Mouse (Mus musculus): Measurements from ENCODE around the gene Trp53i13.

Gene Trp53i13

DNA sequence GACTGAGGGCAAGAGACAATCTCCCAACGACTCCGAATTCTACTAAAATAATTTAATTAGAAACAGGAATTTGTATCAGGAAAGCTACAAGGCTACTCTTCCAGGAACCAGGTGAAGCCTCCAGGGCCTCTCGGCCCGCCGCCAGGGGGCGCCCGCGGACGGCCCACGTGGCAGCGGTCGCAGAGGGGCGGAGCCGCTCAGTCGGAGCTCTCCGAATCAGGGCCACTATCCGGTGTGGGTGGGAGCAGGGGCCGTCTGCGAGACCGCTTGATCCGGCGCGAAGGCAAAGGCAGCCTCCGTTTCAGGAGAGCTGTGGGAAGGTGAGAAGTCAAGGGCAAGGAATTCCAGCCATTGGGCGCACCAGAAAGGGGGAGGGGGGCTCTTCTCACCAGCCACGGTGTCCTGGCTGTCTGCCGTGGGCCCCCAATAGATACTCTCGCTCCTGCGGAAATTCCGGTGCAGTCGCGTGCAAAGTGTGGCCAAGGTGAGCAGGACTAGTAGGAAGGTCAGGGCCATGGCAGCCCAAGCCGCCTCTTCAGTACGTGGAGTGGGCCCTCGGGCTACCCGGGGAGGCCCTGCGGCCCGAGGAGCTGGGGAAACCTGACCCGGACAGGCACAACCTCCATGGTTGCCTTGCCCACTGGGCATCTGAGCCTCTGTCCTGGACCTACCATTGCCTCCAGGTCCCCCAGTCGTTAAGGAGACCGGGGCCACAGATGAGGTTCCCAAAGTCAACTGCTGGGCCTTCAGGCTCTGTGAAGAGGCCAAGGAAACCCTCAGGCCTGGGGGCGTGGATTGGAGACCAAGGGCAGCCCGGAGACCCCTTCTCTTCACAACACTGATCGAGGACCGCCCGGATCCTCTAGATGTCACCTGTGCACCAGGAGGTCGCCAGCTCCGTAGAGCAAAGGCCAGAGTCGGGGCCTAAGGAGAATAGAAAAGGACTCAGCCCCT is 7.4 kb downstream of the Trp53i13 start:
- peak; percentile 54 for DNase-seq (ENCODE audit: low read depth, low spot score)

GRCm38 (mm10) chr11:77507426-77507825 is 8.4 kb downstream of the Trp53i13 start:
- DNase-seq (ENCODE audit: low read depth, low spot score) = no peak

GRCm38 (mm10) chr11:77506941-77507340 is 8.8 kb downstream of the Trp53i13 start:
- no peak for DNase-seq (ENCODE audit: low read depth, low spot score)

DNA sequence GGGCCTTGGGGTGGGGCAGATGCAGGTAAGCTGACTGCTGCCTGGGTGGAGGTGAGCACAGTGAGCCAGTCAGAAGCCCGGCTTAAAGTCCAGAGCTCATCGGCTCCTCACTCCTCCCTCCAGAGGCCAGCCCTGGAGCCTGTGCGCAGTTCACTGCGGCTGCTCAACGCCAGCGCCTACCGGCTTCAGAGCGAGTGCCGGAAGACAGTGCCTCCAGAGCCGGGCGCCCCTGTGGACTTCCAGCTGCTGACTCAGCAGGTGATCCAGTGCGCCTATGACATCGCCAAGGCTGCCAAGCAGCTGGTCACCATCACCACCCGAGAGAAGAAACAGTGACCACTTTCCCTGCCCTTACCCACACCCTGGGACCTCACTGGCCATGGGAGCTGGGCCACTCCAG is 9.5 kb downstream of the Trp53i13 start:
- no peak for DNase-seq (ENCODE audit: low read depth, low spot score)

- no peak for DNase-seq (ENCODE audit: low read depth, low spot score)
Observed at GRCm38 (mm10) chr11:77505291-77505980, 10.3 kb downstream of the Trp53i13 start.

DNA sequence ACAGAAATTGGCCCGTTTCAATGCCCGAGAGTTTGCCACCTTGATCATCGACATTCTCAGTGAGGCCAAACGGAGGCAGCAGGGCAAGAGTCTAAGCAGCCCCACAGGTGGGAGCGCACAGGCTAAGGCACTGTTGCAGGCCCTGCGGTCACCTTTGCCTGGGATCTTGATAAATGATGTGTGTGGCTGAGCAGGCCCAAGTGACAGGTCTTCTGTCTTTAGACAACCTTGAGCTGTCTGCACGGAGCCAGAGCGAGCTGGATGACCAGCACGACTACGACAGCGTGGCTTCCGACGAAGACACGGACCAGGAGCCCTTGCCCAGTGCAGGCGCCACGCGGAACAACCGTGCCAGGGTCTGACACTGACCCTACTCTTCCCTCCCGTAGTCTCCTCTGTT is 11.4 kb downstream of the Trp53i13 start:
- no peak for DNase-seq (ENCODE audit: low read depth, low spot score)

DNA sequence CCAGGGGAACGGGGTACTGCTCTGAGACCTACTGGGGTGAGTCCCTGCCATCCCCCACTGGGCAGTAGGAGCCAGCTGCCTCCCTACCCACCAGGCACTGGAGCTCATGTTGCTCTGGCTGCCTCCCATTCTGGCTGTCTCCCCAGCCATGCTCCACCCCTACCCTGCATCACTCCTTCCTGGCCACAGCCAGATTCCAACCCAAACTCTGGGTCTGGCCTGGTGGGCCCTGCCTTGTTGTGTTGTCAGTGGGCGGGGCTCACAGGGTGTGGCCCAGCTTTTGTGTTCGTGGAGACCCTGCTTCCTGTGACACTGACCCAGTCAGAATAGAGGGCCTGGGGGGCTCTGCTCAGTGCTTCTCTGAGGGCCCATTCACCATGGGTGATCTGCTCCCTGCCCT is 12.3 kb downstream of the Trp53i13 start:
- DNase-seq (ENCODE audit: low read depth, low spot score) = peak; percentile 70

DNA sequence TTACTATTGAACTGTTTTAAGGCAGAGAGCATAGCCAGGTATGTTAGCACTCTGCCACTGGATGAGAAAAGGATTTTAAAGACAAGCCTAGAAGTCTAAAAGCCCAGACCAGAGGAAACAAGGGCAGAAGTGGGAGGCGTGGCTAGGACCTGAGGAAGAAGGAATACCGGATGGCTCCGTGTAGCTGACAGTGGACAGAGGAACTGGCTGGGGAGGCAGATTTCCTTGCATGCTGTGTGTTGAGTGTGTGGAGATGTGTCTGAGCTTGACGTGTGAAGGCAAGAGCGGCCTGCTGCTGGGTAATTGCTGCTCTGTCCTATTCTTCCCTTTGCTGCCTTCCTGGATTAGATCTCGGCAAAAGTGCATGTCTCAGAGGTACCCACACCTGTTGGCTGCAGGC is 13.3 kb downstream of the Trp53i13 start:
- DNase-seq (ENCODE audit: low read depth, low spot score) = no peak

DNA sequence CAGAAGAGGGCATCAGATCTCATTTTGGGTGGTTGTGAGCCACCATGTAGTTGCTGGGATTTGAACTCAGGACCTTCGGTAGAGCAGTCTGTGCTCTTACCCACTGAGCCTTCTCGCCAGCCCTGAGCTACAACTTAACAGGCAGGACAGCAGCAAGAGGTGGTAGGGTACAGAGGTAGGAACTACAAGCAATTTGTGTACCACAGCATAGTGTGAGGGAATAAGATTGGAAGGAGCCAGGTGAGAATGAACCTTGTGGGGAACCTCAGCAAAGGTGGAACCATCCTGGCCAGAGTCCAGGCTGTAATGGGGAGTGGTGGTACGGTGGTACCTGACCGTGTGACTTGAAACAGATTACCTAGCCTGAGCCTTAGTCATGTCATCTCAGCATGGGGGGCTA is 13.8 kb downstream of the Trp53i13 start:
- no peak for DNase-seq (ENCODE audit: low read depth, low spot score)

GRCm38 (mm10) chr11:77501392-77501791 is 14.4 kb downstream of the Trp53i13 start:
- DNase-seq (ENCODE audit: low read depth, low spot score) = peak; percentile 90

GRCm38 (mm10) chr11:77500361-77501325 is 15.1 kb downstream of the Trp53i13 start:
- no peak for DNase-seq (ENCODE audit: low read depth, low spot score)

DNA sequence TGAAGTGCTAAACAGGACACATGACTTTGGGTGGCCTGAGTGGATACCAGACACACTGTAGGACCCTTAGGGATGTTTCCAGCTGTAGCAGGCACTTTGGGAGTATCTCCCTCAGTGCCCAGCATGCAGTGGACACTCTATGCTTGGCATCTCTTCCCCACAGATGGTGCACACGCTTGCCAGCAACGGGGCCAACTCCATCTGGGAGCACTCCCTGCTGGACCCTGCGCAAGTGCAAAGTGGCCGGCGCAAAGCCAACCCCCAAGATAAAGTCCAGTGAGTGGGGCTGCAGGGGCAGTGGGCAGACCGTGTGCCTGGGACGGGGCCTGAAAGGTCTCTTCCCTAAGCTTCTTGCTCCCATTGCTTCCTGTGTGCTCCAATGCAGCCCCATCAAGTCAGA is 16.4 kb downstream of the Trp53i13 start:
- DNase-seq (ENCODE audit: low read depth, low spot score) = no peak

GRCm38 (mm10) chr11:77498261-77499139 is 17.3 kb downstream of the Trp53i13 start:
- no peak for DNase-seq (ENCODE audit: low read depth, low spot score)

DNA sequence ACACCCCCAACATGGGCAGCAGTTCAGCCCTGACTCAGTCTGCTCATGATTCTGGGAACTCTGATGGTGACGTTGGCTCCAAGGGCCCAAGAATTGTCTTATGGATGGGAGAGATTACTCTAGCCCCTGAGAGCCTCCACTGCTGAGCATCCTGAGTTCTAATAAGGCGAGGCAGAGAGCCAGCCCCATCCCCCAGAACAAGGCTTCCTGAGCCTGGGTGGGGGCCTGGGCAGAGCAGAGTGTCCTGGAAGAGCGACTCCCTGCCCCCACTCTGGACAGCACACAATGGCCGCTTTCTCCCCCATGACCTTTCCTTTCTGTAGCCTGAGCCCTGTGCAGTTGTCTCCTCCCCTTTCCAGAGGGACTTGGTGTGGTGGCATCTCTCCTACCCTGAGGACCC is 17.9 kb downstream of the Trp53i13 start:
- DNase-seq (ENCODE audit: low read depth, low spot score) = no peak

- peak; percentile 79 for DNase-seq (ENCODE audit: low read depth, low spot score)
Observed at GRCm38 (mm10) chr11:77497341-77497756, 18.4 kb downstream of the Trp53i13 start.

GRCm38 (mm10) chr11:77495507-77495906 is 20.3 kb downstream of the Trp53i13 start:
- no peak for DNase-seq (ENCODE audit: low read depth, low spot score)

GRCm38 (mm10) chr11:77494782-77495181 is 21.0 kb downstream of the Trp53i13 start:
- no peak for DNase-seq (ENCODE audit: low read depth, low spot score)

- no peak for DNase-seq (ENCODE audit: low read depth, low spot score)
Observed at GRCm38 (mm10) chr11:77494344-77494676, 21.5 kb downstream of the Trp53i13 start.

DNA sequence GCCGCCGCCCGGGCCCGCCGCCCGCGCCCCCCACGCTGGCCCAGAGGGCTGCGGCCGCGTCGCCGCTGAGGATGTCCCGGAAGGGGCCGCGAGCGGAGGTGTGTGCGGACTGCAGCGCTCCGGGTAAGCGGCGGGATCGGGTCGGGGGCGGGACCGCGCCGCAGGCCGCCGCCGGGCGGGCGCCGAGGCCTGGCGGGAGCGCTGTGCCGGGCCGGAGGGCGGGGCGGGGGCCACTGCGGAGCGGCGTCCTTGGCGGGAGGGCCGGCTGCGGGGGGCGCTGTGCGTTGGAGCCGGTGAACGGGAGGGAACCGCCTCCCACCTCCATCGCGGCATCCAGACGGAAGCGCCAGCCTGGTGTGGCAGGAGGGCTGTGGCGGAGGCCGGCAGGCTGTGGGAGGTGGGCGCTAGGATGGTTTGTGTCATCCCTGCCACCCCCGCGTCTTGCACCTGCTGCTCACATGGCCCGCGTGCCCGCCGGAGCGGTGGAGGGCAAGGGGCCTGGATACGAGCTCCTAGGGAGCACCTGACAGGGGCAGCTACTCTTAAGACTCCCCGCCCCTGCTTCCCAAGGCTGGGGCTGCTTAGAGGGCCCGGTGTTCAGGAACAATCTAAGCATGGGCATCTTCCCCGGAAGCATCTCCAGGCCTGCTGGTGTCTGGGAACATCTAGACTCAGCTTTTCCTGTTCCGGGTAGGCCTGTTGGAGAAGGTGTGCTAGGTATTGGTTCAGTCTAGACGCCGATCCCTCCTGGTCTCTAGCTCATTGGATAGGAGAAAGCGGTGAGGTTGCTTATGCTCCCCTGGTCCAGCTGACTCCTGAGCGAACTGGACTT is 22.1 kb downstream of the Trp53i13 start, which contains the start of gene Git1:
Git1 (plus strand) TSS at position 51 of the 832 bp plus-strand sequence.
- peak; percentile 70 for DNase-seq (ENCODE audit: low read depth, low spot score)

DNA sequence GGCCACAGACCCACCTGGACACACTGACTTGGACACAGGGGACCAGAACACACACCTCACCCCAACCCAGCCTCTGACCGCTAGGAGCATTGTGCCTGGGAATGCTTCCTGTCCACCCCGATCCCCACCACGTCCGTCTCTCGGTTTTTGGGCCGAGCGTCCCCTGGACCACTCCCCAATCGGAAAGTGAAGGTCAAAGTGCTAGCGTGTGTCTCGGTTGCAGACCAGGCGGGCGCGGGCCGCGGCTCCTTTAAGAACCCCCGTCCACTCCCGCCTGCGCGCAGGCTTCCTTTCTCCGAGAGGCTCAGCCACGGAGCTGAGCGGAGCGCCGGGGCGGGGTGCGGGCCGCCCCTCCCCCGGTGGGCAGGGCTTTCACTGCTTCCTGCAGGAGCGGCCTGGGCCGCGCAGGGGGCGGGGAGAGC is 22.9 kb downstream of the Trp53i13 start:
- peak; percentile 87 for DNase-seq (ENCODE audit: low read depth, low spot score)

All from 3T3-L1 (cell line).